Mouse (Mus musculus) brain, embryonic 18.5 days (tissue): ENCODE data around the gene Skint2.

Experiments used
- DNase-seq: peaks from one replicate; pipeline ENCODE4 v3.0.0-alpha.2; 2012; ENCODE audit warnings: low read depth, low spot score

Skint2 gene

DNA sequence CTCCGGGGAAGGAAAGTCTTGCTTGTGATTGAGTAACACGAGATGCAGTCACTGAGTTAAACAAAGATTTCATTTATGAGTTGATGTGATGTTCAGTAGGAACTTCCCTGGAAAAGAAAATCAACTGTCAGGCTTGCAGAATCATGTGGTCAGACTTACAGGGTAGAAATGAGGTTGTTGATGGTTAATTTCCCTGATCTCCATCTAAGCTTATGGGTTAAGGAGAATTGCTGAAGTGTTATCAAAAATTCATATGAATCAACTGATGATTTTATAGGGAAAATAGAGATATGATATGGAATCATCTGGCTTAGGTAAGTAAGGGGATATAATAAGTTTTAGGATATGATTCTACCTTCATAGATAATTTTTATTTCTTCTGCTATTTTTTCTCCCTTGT lies at the start of gene Skint2:
Gene Skint2, plus strand, starts transcription at position 301 of the 400 bp plus-strand sequence.
- no peak for DNase-seq
